Comparison of ENCODE assay signal across 8 mouse cellular contexts in genomic region chr10:45103184-45103583, GRCm38 (mm10). TPM values are rescaled to one million over a fixed set of nuclear protein-coding genes. Genes with fewer than 3 reads are reported as not detected.
A peak's percentile ranks its signal among the peaks of the same experiment; 100 is the strongest.
DNase-seq lines count a peak whose midpoint lies in the region; ATAC-seq and TF ChIP-seq lines count a peak whose summit lies in the region.

No protein-coding gene starts in this region.

- H3K9me3 ChIP-seq in intestine, embryonic 16.5 days (ENCODE audit: control insufficient read depth, low read length), result no peaks in the 10 kb centered on the region
- no peaks in the 10 kb centered on the region for H3K9me3 ChIP-seq in intestine, postnatal 0 days (ENCODE audit: control insufficient read depth)
- no peaks in the 10 kb centered on the region for H3K9me3 ChIP-seq in hindbrain, embryonic 16.5 days (ENCODE audit: control insufficient read depth, low read length)
- no peaks in the 10 kb centered on the region for H3K9me3 ChIP-seq in neural tube, embryonic 14.5 days (ENCODE audit: control insufficient read depth, low read length)

- H3K4me1 ChIP-seq in intestine, embryonic 16.5 days (ENCODE audit: control insufficient read depth, insufficient read depth, low read length), result peaks cover 3% of the 10 kb centered on the region; the same call in 1 of the 2 replicates
- H3K4me1 ChIP-seq in intestine, postnatal 0 days (replicated peaks; ENCODE audit: control insufficient read depth, insufficient read depth, low read length), result no peaks in the 10 kb centered on the region
- H3K4me1 ChIP-seq in bone marrow, adult 2 months (ENCODE audit: control insufficient read depth, insufficient read depth, low read length), result peaks cover 1% of the 10 kb centered on the region; the same call in 1 of the 2 replicates
- H3K4me1 ChIP-seq in hindbrain, embryonic 16.5 days (ENCODE audit: control insufficient read depth, insufficient read depth, low read depth, low read length), result peaks cover 11% of the 10 kb centered on the region
- H3K4me1 ChIP-seq in neural tube, embryonic 14.5 days (ENCODE audit: control insufficient read depth, insufficient read depth, low read length), result peaks cover 4% of the 10 kb centered on the region; the same call in 1 of the 2 replicates

- no peak overlapping the region for H3K9ac ChIP-seq in intestine, embryonic 16.5 days (ENCODE audit: low read depth, low read length)
- no peak overlapping the region for H3K9ac ChIP-seq in intestine, postnatal 0 days (ENCODE audit: low read depth, low read length)
- no peak overlapping the region for H3K9ac ChIP-seq in hindbrain, embryonic 16.5 days (ENCODE audit: low read depth, low read length)
- no peak overlapping the region for H3K9ac ChIP-seq in neural tube, embryonic 14.5 days (replicated peaks; ENCODE audit: low read depth, low read length)

- ATAC-seq in intestine, embryonic 16.5 days, result peak; percentile 34; the same call in 1 of the 2 replicates
- no peak for ATAC-seq in intestine, postnatal 0 days
- ATAC-seq in hindbrain, embryonic 16.5 days, result peak; percentile 68
- ATAC-seq in neural tube, embryonic 14.5 days (ENCODE audit: low read depth), result peak; percentile 88

- no peak overlapping the region for H3K27ac ChIP-seq in intestine, embryonic 16.5 days (ENCODE audit: low read length)
- no peak overlapping the region for H3K27ac ChIP-seq in intestine, postnatal 0 days (ENCODE audit: low read depth, low read length)
- peak overlapping the region; percentile 63 for H3K27ac ChIP-seq in bone marrow, adult 2 months (ENCODE audit: control insufficient read depth, insufficient read depth, low read depth, low read length, poor library complexity)
- H3K27ac ChIP-seq in hindbrain, embryonic 16.5 days (ENCODE audit: low read depth, low read length), result no peak overlapping the region
- H3K27ac ChIP-seq in neural tube, embryonic 14.5 days (ENCODE audit: low read depth, low read length), result peak overlapping the region; percentile 28; the same call in 1 of the 2 replicates

- no peak overlapping the region for H3K4me2 ChIP-seq in intestine, embryonic 16.5 days (ENCODE audit: low read depth, low read length)
- H3K4me2 ChIP-seq in intestine, postnatal 0 days (replicated peaks; ENCODE audit: low read depth), result no peak overlapping the region
- no peak overlapping the region for H3K4me2 ChIP-seq in hindbrain, embryonic 16.5 days (ENCODE audit: low read length)
- H3K4me2 ChIP-seq in neural tube, embryonic 14.5 days (ENCODE audit: low read depth, low read length), result no peak overlapping the region

- H3K36me3 ChIP-seq in intestine, embryonic 16.5 days (ENCODE audit: control insufficient read depth, insufficient read depth, low read length), result peaks cover 17% of the 10 kb centered on the region; the same call in 1 of the 2 replicates
- peaks cover 15% of the 10 kb centered on the region for H3K36me3 ChIP-seq in intestine, postnatal 0 days (ENCODE audit: control insufficient read depth, insufficient read depth)
- H3K36me3 ChIP-seq in hindbrain, embryonic 16.5 days (ENCODE audit: control insufficient read depth, insufficient read depth, low read length), result peaks cover 3% of the 10 kb centered on the region; the same call in 1 of the 2 replicates
- H3K36me3 ChIP-seq in neural tube, embryonic 14.5 days (ENCODE audit: control insufficient read depth, insufficient read depth, low read length), result 0 out of 2 replicates have a peak, but pooled peaks cover 3% of the 10 kb centered on the region

- no peak for TF ChIP-seq POLR2A in bone marrow, adult 2 months (IDR thresholded peaks at IDR 0.05; ENCODE audit: borderline replicate concordance, control insufficient read depth, low read depth, low read length)

- TF ChIP-seq CTCF in intestine, postnatal 0 days (IDR thresholded peaks at IDR 0.05; ENCODE audit: low read depth), result no peak
- TF ChIP-seq CTCF in bone marrow, adult 2 months (IDR thresholded peaks at IDR 0.05; ENCODE audit: control insufficient read depth, insufficient read depth, low read length), result no peak

- no peak overlapping the region for H3K4me3 ChIP-seq in intestine, embryonic 16.5 days (ENCODE audit: low read length)
- H3K4me3 ChIP-seq in intestine, postnatal 0 days (ENCODE audit: low read depth, low read length), result no peak overlapping the region
- no peak overlapping the region for H3K4me3 ChIP-seq in bone marrow, adult 2 months (replicated peaks; ENCODE audit: control insufficient read depth, low read depth, low read length)
- H3K4me3 ChIP-seq in hindbrain, embryonic 16.5 days (ENCODE audit: low read length), result no peak overlapping the region
- H3K4me3 ChIP-seq in neural tube, embryonic 14.5 days (ENCODE audit: low read depth, low read length), result no peak overlapping the region

- WGBS in intestine, embryonic 16.5 days, result 47% methylated on average over 11 of the region's 11 CpGs
- WGBS in intestine, postnatal 0 days, result 59% methylated on average over 11 of the region's 11 CpGs
- 71% methylated on average over 11 of the region's 11 CpGs for WGBS in bone marrow, adult 2 months
- 14% methylated on average over 11 of the region's 11 CpGs for WGBS in hindbrain, embryonic 16.5 days
- 14% methylated on average over 11 of the region's 11 CpGs for WGBS in neural tube, embryonic 14.5 days

- H3K27me3 ChIP-seq in intestine, embryonic 16.5 days (replicated peaks; ENCODE audit: control insufficient read depth, insufficient read depth, low read length), result no peaks in the 10 kb centered on the region
- H3K27me3 ChIP-seq in intestine, postnatal 0 days (replicated peaks; ENCODE audit: control insufficient read depth, insufficient read depth, low read length), result no peaks in the 10 kb centered on the region
- no peaks in the 10 kb centered on the region for H3K27me3 ChIP-seq in hindbrain, embryonic 16.5 days (replicated peaks; ENCODE audit: control insufficient read depth, insufficient read depth, low read length)
- H3K27me3 ChIP-seq in neural tube, embryonic 14.5 days (ENCODE audit: control insufficient read depth, insufficient read depth, low read length), result no peaks in the 10 kb centered on the region

- intact Hi-C loops in left cerebral cortex, postnatal 10 days (cut with DNase I), result no loop called here

- no peak for DNase-seq in cerebellum, postnatal 36 days
- DNase-seq in left cerebral cortex, postnatal 10 days (ENCODE audit: extremely low spot score in 1 of 2, low spot score in 2 of 2), result no peak
- DNase-seq in lung, postnatal 25 days (ENCODE audit: low spot score), result no peak

RNA-seq across cellular contexts. Expression of gene Prep, which starts 36.2 kb away (rescaled TPM):
- polyA plus RNA-seq in intestine, embryonic 16.5 days (2015; fragmentation: Nextera tagmentation; extraction: Ambion mirVana), result 22.8 and 24.2 TPM in 2 replicates
- 6.8 and 7.0 TPM in 2 replicates for polyA plus RNA-seq in intestine, postnatal 0 days (2015; fragmentation: Nextera tagmentation; extraction: Ambion mirVana)
- 2.7 and 4.9 TPM in 2 replicates for polyA plus RNA-seq in bone marrow, adult 2 months (2011; ENCODE audit: insufficient read depth, insufficient read length, low replicate concordance, missing spikeins)
- 26.9 and 28.1 TPM in 2 replicates for polyA plus RNA-seq in hindbrain, embryonic 16.5 days (2015; fragmentation: Nextera tagmentation; extraction: Ambion mirVana)
- 18.3 and 25.5 TPM in 2 replicates for polyA plus RNA-seq in neural tube, embryonic 14.5 days (2014; fragmentation: Nextera tagmentation; extraction: Ambion mirVana)
- 10 to 100 TPM; 19.3 to 20.5 TPM for total RNA-seq in left cerebral cortex, postnatal 10 days (2021)

Comparison
In these comparisons a context has a peak if more than half of its experiments do, and no peak if none do; other contexts are left out.
1. H3K27ac ChIP-seq: peak in bone marrow, adult 2 months (single experiment) and neural tube, embryonic 14.5 days (single experiment); none in intestine, embryonic 16.5 days (single experiment), intestine, postnatal 0 days (single experiment) and hindbrain, embryonic 16.5 days (single experiment).